Mouse (Mus musculus) ES-E14 (cell line): Measurements from ENCODE around the gene Tpd52l1. TPM values are rescaled to one million over a fixed set of nuclear protein-coding genes. Genes with fewer than 3 reads are reported as not detected.

Experiments
- DNase-seq: peaks from one replicate; pipeline ENCODE4 v3.0.0-alpha.2; 2013; ENCODE audit warnings: low read depth, low spot score
- H3K27ac ChIP-seq: 2 replicates; pipeline ENCODE4 v1.5.1; 2012; ENCODE audit warnings: low read depth, mild to moderate bottlenecking, low read length, moderate library complexity, mixed read lengths; ENCODE audit not compliant: poor library complexity, insufficient read depth, severe bottlenecking
- H3K36me3 ChIP-seq: 2 replicates; pipeline ENCODE4 v1.6.1; 2012; ENCODE audit warnings: mild to moderate bottlenecking, low read length, moderate library complexity, mixed read lengths; ENCODE audit not compliant: control insufficient read depth, poor library complexity, insufficient read depth, severe bottlenecking
- H3K4me1 ChIP-seq, 2 experiments: fragments of 150-350 bp in 1 of 2; sonication (generic) in 1 of 2; 2 replicates each; pipeline ENCODE4 v1.6.1; 2012; ENCODE audit warnings: low read length in 2 of 2, mild to moderate bottlenecking in 1 of 2, mixed read lengths in 1 of 2; ENCODE audit not compliant: control insufficient read depth in 2 of 2, insufficient read depth in 2 of 2, poor library complexity in 1 of 2
- H3K4me3 ChIP-seq, 2 experiments: fragments of 150-350 bp in 1 of 2; sonication (generic) in 1 of 2; 2 replicates each; pipeline ENCODE4 v1.5.1; 2012; ENCODE audit warnings: low read length in 2 of 2, low read depth in 1 of 2, mild to moderate bottlenecking in 1 of 2, mixed read lengths in 1 of 2; ENCODE audit not compliant: insufficient read depth in 1 of 2, poor library complexity in 1 of 2, severe bottlenecking in 1 of 2
- H3K9ac ChIP-seq: 2 replicates; pipeline ENCODE4 v1.6.1; 2012; ENCODE audit warnings: low read depth, mild to moderate bottlenecking, low read length, mixed read lengths; ENCODE audit not compliant: poor library complexity, insufficient read depth, severe bottlenecking
- H3K9me3 ChIP-seq: fragments of 150-350 bp; sonication (generic); 2 replicates; pipeline ENCODE4 v1.6.1; 2012; ENCODE audit warnings: low read depth, mild to moderate bottlenecking, low read length; ENCODE audit not compliant: control insufficient read depth, insufficient read depth
- CHD2 ChIP-seq: IDR thresholded peaks from 2 replicates; pipeline ENCODE4 v1.6.1; 2014; ENCODE audit warnings: mild to moderate bottlenecking, low read depth, low read length, inconsistent platforms
- HCFC1 ChIP-seq: IDR thresholded peaks from 2 replicates; pipeline ENCODE4 v1.6.1; 2012; ENCODE audit warnings: low read length, inconsistent platforms, borderline replicate concordance; ENCODE audit not compliant: insufficient read depth
- MAFK ChIP-seq: IDR thresholded peaks from 2 replicates; pipeline ENCODE4 v1.6.1; 2014; ENCODE audit warnings: mild to moderate bottlenecking, low read depth, low read length, inconsistent platforms; ENCODE audit not compliant: insufficient read depth
- ZC3H11A ChIP-seq: IDR thresholded peaks from 2 replicates; pipeline ENCODE4 v1.6.1; 2012; ENCODE audit warnings: low read depth, mild to moderate bottlenecking, inconsistent platforms, low read length, borderline replicate concordance
- ZNF384 ChIP-seq: IDR thresholded peaks from 2 replicates; pipeline ENCODE4 v1.6.1; 2012; ENCODE audit warnings: low read depth, low read length, inconsistent platforms
- in situ Hi-C, 2 experiments: fragments of 600-800 bp; cut with MboI; formaldehyde crosslinking; loops; one replicate each; pipeline ENCODE4 v1.15.1; 2025; ENCODE audit warnings: low sequenced_read_pairs in 2 of 2, inconsistent platforms in 1 of 2; ENCODE audit not compliant: unreplicated experiment in 2 of 2
- total RNA-seq: library from RNA; depleted of rRNA; stranded (reverse); fragments of 300-350 nt; gene quantifications from 2 replicates; pipeline ENCODE4 v1.2.3, GENCODE M21; 2012; rRNA removed

Gene Tpd52l1
- total RNA-seq, 1 experiment: 18.0 TPM

DNA sequence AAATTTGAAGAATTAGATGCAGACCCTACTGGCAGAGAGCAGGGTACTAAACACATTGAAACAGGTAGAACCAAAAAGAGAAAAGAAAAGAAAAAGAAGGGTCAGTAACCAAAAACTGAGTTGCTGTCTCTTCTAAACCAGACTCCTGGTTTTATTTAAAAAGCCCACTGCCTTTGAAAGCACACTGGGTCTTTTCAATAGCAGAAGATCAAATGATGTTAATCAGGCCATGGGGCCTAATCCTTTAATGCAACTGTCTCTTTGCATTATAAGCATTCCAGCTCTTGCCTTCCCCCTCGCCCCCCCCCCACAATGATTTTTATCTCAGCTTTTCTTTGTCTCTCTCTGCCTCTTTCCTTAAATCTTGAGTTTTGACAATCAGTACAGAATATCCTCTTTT, 149.3 kb downstream of the Tpd52l1 start:
- Histone ChIP-seq H3K4me3 (no peak overlapping the region), H3K4me1 (no peaks in the 10 kb centered on the region), H3K27ac (no peak overlapping the region), H3K36me3 (no peaks in the 10 kb centered on the region), H3K9ac (no peak overlapping the region), H3K9me3 (no peaks in the 10 kb centered on the region)
- no peak for DNase-seq
- TF ChIP-seq HCFC1 (no peak), CHD2 (no peak), MAFK (no peak), ZC3H11A (no peak)
- in situ Hi-C loops: no loop called here

GRCm38 (mm10) chr10:31295705-31296104, 150.1 kb downstream of the Tpd52l1 start:
- no peak overlapping the region for H3K4me3 ChIP-seq
- H3K9me3 ChIP-seq: no peaks in the 10 kb centered on the region
- in situ Hi-C loops: no loop called here
- TF ChIP-seq HCFC1: no peak
- TF ChIP-seq CHD2: no peak
- TF ChIP-seq MAFK: no peak
- TF ChIP-seq ZNF384: no peak
- TF ChIP-seq ZC3H11A: no peak
- H3K9ac ChIP-seq: no peak overlapping the region
- no peak overlapping the region for H3K27ac ChIP-seq
- DNase-seq: no peak
- no peaks in the 10 kb centered on the region for H3K36me3 ChIP-seq
- H3K4me1 ChIP-seq: no peaks in the 10 kb centered on the region

- Histone ChIP-seq H3K4me1 (no peaks in the 10 kb centered on the region), H3K9me3 (no peaks in the 10 kb centered on the region), H3K4me3 (no peak overlapping the region), H3K27ac (no peak overlapping the region), H3K36me3 (no peaks in the 10 kb centered on the region), H3K9ac (no peak overlapping the region)
- TF ChIP-seq ZC3H11A: no peak
- no peak for TF ChIP-seq HCFC1
- TF ChIP-seq CHD2: no peak
- no peak for TF ChIP-seq MAFK
- no peak for TF ChIP-seq ZNF384
- in situ Hi-C loops: no loop called here
- DNase-seq: no peak
Measured at GRCm38 (mm10) chr10:31288697-31289390, 156.9 kb downstream of the Tpd52l1 start.

GRCm38 (mm10) chr10:31287787-31288186, 158.0 kb downstream of the Tpd52l1 start:
- in situ Hi-C loops: no loop called here
- no peak overlapping the region for H3K27ac ChIP-seq

More at GRCm38 (mm10) chr10:31287787-31288186, 158.0 kb downstream of the Tpd52l1 start:
- Histone ChIP-seq H3K4me3 (no peak overlapping the region), H3K36me3 (no peaks in the 10 kb centered on the region), H3K9ac (no peak overlapping the region), H3K9me3 (no peaks in the 10 kb centered on the region), H3K4me1 (no peaks in the 10 kb centered on the region)
- no peak for TF ChIP-seq HCFC1
- no peak for TF ChIP-seq MAFK
- TF ChIP-seq ZNF384: no peak
- TF ChIP-seq CHD2: no peak
- TF ChIP-seq ZC3H11A: no peak
- no peak for DNase-seq

Other genes with a start within 250 kb of the Tpd52l1 start
- 28.4 and 35.4 TPM in 2 replicates for gene Hddc2, start 132.6 kb downstream of the Tpd52l1 start, total RNA-seq
- gene Rnf217, start 163.2 kb upstream of the Tpd52l1 start, total RNA-seq: 0.53 and 1.2 TPM in 2 replicates